Mouse (Mus musculus): ENCODE data around the gene Hist2h2be. TPM values are rescaled to one million over a fixed set of nuclear protein-coding genes. Genes with fewer than 3 reads are reported as not detected.
A peak's percentile ranks its signal among the peaks of the same experiment; 100 is the strongest.
"Not testable (repeated sequence)": the region's sequence is repeated elsewhere in the genome, so short reads cannot be mapped to it uniquely, and the experiment has no call there.

The Hist2h2be gene
- polyA plus RNA-seq, 1 experiment = 1.3 TPM

DNA sequence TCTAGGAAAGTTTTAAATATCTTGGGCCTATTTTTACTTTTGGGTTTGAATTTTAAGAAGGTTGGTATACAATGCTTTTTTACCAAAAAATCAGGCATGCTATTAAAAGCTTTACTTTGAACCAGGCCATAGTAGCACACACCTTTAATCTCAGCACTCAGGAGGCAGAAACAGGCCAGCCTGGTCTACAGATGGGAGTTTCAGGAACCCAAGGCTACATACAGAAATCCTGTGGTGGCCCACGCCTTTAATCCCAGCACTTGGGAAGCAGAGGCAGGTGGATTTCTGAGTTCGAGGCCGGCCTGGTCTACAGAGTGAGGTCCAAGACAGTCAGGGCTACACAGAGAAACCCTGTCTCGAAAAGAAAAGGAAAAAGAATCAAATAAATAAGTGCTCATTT, 46.6 kb downstream of the Hist2h2be start:
- no peak overlapping the region for H3K4me3 ChIP-seq (ENCODE audit: low read depth, low read length)
- no peaks in the 10 kb centered on the region for H3K36me3 ChIP-seq (ENCODE audit: control insufficient read depth, insufficient read depth, low read length, poor library complexity, severe bottlenecking)
- H3K9me3 ChIP-seq (replicated peaks; ENCODE audit: control insufficient read depth, insufficient read depth, low read length, poor library complexity, severe bottlenecking) = no peaks in the 10 kb centered on the region
- H3K9ac ChIP-seq (ENCODE audit: low read depth, poor library complexity, severe bottlenecking) = peak overlapping the region; percentile 85
- TF ChIP-seq EP300 (IDR thresholded peaks at IDR 0.05; ENCODE audit: insufficient read depth, low read depth, low read length) (no peak), POLR2A (IDR thresholded peaks at IDR 0.05; ENCODE audit: insufficient read depth, low read length) (no peak), CTCF (IDR thresholded peaks at IDR 0.05; ENCODE audit: low read depth, low read length) (no peak)
- no peaks in the 10 kb centered on the region for H3K27me3 ChIP-seq (ENCODE audit: control insufficient read depth, insufficient read depth, low read length, poor library complexity, severe bottlenecking)
- H3K4me1 ChIP-seq (ENCODE audit: control insufficient read depth, insufficient read depth, low read length) = no peaks in the 10 kb centered on the region
- H3K27ac ChIP-seq (ENCODE audit: insufficient read depth, low read length) = peak overlapping the region; percentile 98

DNA sequence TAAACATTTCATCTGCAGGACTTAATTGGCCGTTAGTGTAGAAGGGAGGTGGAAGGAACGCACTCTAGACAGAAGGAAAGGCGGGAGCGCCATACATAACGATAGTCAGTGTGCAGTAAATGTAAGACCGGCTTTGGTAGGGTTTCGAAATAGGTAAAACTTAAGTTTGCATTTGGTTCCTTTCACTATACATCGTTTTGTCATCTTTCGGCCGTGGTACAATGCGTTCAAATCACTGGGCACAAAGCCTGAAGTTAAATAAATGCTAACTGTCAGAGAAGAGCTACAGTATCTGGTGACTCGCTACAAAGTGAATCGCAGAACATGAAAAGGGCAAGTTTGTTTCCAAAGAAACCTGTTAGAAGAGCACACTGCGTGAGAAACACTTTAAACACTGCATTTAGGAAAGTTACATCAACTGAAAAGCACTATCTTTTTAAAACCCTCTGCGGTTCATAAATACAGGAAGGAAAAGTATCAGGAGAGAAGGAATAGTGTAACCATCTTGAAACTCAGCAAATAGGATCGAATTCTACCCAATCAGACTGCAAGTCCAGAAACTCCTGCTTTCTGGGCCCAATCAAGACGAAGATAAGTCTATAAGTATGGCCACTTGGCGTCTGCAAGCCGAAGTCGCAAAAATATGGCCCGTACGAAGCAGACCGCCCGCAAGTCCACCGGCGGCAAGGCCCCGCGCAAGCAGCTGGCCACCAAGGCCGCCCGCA, 47.3 kb downstream of the Hist2h2be start, which contains the start of gene Hist2h3b:
Hist2h3b (plus strand) TSS at position 604 of the 725 bp plus-strand sequence.
- Histone ChIP-seq H3K4me1 (ENCODE audit: control insufficient read depth, insufficient read depth, low read length) (no peaks in the 10 kb centered on the region), H3K27ac (ENCODE audit: insufficient read depth, low read length) (peak within 1 kb of the TSS; percentile 100), H3K9me3 (replicated peaks; ENCODE audit: control insufficient read depth, insufficient read depth, low read length, poor library complexity, severe bottlenecking) (no peaks in the 10 kb centered on the region), H3K4me3 (ENCODE audit: low read depth, low read length) (peak within 1 kb of the TSS; percentile 96), H3K27me3 (ENCODE audit: control insufficient read depth, insufficient read depth, low read length, poor library complexity, severe bottlenecking) (no peaks in the 10 kb centered on the region), H3K9ac (ENCODE audit: low read depth, poor library complexity, severe bottlenecking) (peak within 1 kb of the TSS; percentile 98), H3K36me3 (ENCODE audit: control insufficient read depth, insufficient read depth, low read length, poor library complexity, severe bottlenecking) (no peaks in the 10 kb centered on the region)
- TF ChIP-seq EP300 (IDR thresholded peaks at IDR 0.05; ENCODE audit: insufficient read depth, low read depth, low read length) = no peak
- TF ChIP-seq POLR2A (IDR thresholded peaks at IDR 0.05; ENCODE audit: insufficient read depth, low read length) = peak; percentile 78
- TF ChIP-seq CTCF (IDR thresholded peaks at IDR 0.05; ENCODE audit: low read depth, low read length) = no peak

DNA sequence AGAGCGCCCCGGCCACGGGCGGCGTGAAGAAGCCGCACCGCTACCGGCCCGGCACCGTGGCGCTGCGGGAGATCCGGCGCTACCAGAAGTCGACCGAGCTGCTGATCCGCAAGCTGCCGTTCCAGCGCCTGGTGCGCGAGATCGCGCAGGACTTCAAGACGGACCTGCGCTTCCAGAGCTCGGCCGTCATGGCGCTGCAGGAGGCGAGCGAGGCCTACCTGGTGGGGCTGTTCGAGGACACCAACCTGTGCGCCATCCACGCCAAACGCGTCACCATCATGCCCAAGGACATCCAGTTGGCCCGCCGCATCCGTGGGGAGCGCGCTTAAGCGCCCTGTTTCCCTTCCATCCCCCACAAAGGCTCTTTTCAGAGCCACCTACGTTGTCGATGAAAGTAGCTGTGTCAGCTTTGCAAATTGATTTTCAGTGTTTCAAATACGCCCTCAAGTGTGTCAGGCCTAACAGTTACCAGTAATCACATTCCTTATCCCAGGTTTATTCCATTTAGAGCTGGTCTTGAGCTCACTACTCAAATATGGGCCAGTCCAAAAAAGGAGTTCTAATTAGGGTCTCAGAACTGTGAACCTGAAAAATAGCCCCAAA, 48.0 kb downstream of the Hist2h2be start:
- H3K36me3 ChIP-seq (ENCODE audit: control insufficient read depth, insufficient read depth, low read length, poor library complexity, severe bottlenecking); H3K9me3 ChIP-seq (replicated peaks; ENCODE audit: control insufficient read depth, insufficient read depth, low read length, poor library complexity, severe bottlenecking); H3K4me1 ChIP-seq (ENCODE audit: control insufficient read depth, insufficient read depth, low read length); H3K27me3 ChIP-seq (ENCODE audit: control insufficient read depth, insufficient read depth, low read length, poor library complexity, severe bottlenecking): not testable (repeated sequence)
- peak; percentile 74 for TF ChIP-seq POLR2A (IDR thresholded peaks at IDR 0.05; ENCODE audit: insufficient read depth, low read length)
- Histone ChIP-seq H3K9ac (ENCODE audit: low read depth, poor library complexity, severe bottlenecking) (peak overlapping the region; percentile 98), H3K27ac (ENCODE audit: insufficient read depth, low read length) (peak overlapping the region; percentile 100), H3K4me3 (ENCODE audit: low read depth, low read length) (peak overlapping the region; percentile 96)

DNA sequence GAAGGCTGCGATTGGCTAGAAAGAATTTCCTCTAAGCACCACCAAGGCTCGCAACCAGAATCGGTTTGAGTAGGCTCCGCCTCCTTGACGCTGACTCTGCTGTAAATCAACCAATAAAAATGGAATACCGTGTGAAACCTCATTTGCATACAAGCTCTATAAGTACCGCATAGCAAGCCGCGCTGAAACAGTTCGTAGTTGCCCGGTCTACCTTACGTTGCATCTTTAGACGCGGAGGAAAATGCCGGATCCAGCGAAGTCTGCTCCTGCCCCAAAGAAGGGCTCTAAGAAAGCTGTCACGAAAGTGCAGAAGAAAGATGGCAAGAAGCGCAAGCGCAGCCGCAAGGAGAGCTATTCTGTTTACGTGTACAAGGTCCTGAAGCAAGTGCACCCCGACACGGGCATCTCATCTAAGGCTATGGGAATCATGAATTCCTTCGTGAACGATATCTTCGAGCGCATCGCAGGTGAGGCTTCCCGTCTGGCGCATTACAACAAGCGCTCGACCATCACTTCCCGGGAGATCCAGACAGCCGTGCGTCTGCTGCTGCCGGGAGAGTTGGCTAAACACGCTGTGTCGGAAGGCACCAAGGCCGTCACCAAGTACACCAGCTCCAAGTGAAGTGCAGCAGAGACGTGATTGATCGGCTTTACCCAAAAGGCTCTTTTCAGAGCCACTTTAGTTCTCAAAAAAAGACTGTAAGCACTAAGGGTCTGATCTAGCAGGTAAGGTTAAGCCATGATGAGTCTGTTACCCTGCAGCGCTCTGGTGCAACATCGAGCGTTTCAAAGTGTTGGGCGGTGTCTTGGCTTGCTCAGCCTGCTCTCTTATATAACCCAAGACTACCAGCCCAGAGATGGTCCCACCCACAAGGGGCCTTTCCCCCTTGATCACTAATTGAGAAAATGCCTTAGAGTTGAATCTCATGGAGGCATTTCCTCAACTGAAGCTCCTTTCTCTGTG, 48.9 kb downstream of the Hist2h2be start, which contains the start of gene Hist2h2bb:
Hist2h2bb (plus strand) TSS at position 242 of the 964 bp plus-strand sequence.
- Histone ChIP-seq H3K4me1 (ENCODE audit: control insufficient read depth, insufficient read depth, low read length) (no peaks in the 10 kb centered on the region), H3K4me3 (ENCODE audit: low read depth, low read length) (peak within 1 kb of the TSS; percentile 96), H3K36me3 (ENCODE audit: control insufficient read depth, insufficient read depth, low read length, poor library complexity, severe bottlenecking) (no peaks in the 10 kb centered on the region), H3K27me3 (ENCODE audit: control insufficient read depth, insufficient read depth, low read length, poor library complexity, severe bottlenecking) (no peaks in the 10 kb centered on the region), H3K9me3 (replicated peaks; ENCODE audit: control insufficient read depth, insufficient read depth, low read length, poor library complexity, severe bottlenecking) (no peaks in the 10 kb centered on the region), H3K9ac (ENCODE audit: low read depth, poor library complexity, severe bottlenecking) (peak within 1 kb of the TSS; percentile 98), H3K27ac (ENCODE audit: insufficient read depth, low read length) (peak within 1 kb of the TSS; percentile 100)
- TF ChIP-seq EP300 (IDR thresholded peaks at IDR 0.05; ENCODE audit: insufficient read depth, low read depth, low read length) (0 out of 2 replicates have a peak, but pooled peaks have one; percentile 17), CTCF (IDR thresholded peaks at IDR 0.05; ENCODE audit: low read depth, low read length) (no peak), POLR2A (IDR thresholded peaks at IDR 0.05; ENCODE audit: insufficient read depth, low read length) (peak; percentile 100)

Other genes starting within 250 kb of the Hist2h2be start
- 9.2 and 15.0 TPM in 2 replicates for gene Plekho1, start 225.1 kb upstream of the Hist2h2be start, polyA plus RNA-seq (2011; ENCODE audit: insufficient read depth, insufficient read length, low read depth, missing spikeins)
- gene Vps45, start 162.7 kb upstream of the Hist2h2be start, polyA plus RNA-seq (2011; ENCODE audit: insufficient read depth, insufficient read length, low read depth, missing spikeins) = 12.6 and 14.2 TPM in 2 replicates
- 42.5 and 42.7 TPM in 2 replicates for gene Otud7b, start 116.6 kb upstream of the Hist2h2be start, polyA plus RNA-seq (2011; ENCODE audit: insufficient read depth, insufficient read length, low read depth, missing spikeins)
- 4.3 and 7.4 TPM in 2 replicates for gene Mtmr11, start 59.1 kb upstream of the Hist2h2be start, polyA plus RNA-seq (2011; ENCODE audit: insufficient read depth, insufficient read length, low read depth, missing spikeins)
- 81.7 and 90.5 TPM in 2 replicates for gene Sf3b4, start 48.8 kb upstream of the Hist2h2be start, polyA plus RNA-seq (2011; ENCODE audit: insufficient read depth, insufficient read length, low read depth, missing spikeins)
- 4.5 and 4.9 TPM in 2 replicates for gene Sv2a, start 40.0 kb upstream of the Hist2h2be start, polyA plus RNA-seq (2011; ENCODE audit: insufficient read depth, insufficient read length, low read depth, missing spikeins)
- 18.1 and 27.8 TPM in 2 replicates for gene Bola1, start 1.4 kb upstream of the Hist2h2be start, polyA plus RNA-seq (2011; ENCODE audit: insufficient read depth, insufficient read length, low read depth, missing spikeins)
- not detected in 2 replicates for gene Hist2h2ab, start 1.3 kb upstream of the Hist2h2be start, polyA plus RNA-seq (2011; ENCODE audit: insufficient read depth, insufficient read length, low read depth, missing spikeins)
- 2.5 and 4.3 TPM in 2 replicates for gene Hist2h2ac, start 239 bp upstream of the Hist2h2be start, polyA plus RNA-seq (2011; ENCODE audit: insufficient read depth, insufficient read length, low read depth, missing spikeins)
- gene Hist2h3c2, start 18.0 kb downstream of the Hist2h2be start, polyA plus RNA-seq (2011; ENCODE audit: insufficient read depth, insufficient read length, low read depth, missing spikeins) = 23.1 and 41.5 TPM in 2 replicates
- gene Hist2h2aa2, start 19.2 kb downstream of the Hist2h2be start, polyA plus RNA-seq (2011; ENCODE audit: insufficient read depth, insufficient read length, low read depth, missing spikeins) = 17.2 and 30.9 TPM in 2 replicates
- not detected in 2 replicates for gene Hist2h2aa1, start 24.4 kb downstream of the Hist2h2be start, polyA plus RNA-seq (2011; ENCODE audit: insufficient read depth, insufficient read length, low read depth, missing spikeins)
- 1.3 and 3.0 TPM in 2 replicates for gene Hist2h3c1, start 25.6 kb downstream of the Hist2h2be start, polyA plus RNA-seq (2011; ENCODE audit: insufficient read depth, insufficient read length, low read depth, missing spikeins)
- gene Hist2h4, start 42.2 kb downstream of the Hist2h2be start, polyA plus RNA-seq (2011; ENCODE audit: insufficient read depth, insufficient read length, low read depth, missing spikeins) = 3.6 and 4.0 TPM in 2 replicates
- 7.7 and 11.1 TPM in 2 replicates for gene Hist2h3b, start 47.5 kb downstream of the Hist2h2be start, polyA plus RNA-seq (2011; ENCODE audit: insufficient read depth, insufficient read length, low read depth, missing spikeins)
- 33.9 and 35.8 TPM in 2 replicates for gene Hist2h2bb, start 48.6 kb downstream of the Hist2h2be start, polyA plus RNA-seq (2011; ENCODE audit: insufficient read depth, insufficient read length, low read depth, missing spikeins)
- not detected in 2 replicates for gene Fcgr1, start 72.8 kb downstream of the Hist2h2be start, polyA plus RNA-seq (2011; ENCODE audit: insufficient read depth, insufficient read length, low read depth, missing spikeins)
- gene BC107364, start 231.2 kb downstream of the Hist2h2be start, polyA plus RNA-seq (2011; ENCODE audit: insufficient read depth, insufficient read length, low read depth, missing spikeins) = 4.6 TPM in 2 replicates

Data from ES-Bruce4 (cell line).